Mouse (Mus musculus) MEL (cell line): ENCODE measurements around the gene Rab28.

Experiments used
- CTCF ChIP-seq, 3 experiments: IDR thresholded peaks in 2 of 3; conservative IDR thresholded peaks in 1 of 3; 2 replicates each; pipeline ENCODE4 v1.5.1; 2011 to 2012; ENCODE audit warnings: low read length in 3 of 3, low read depth in 2 of 3, mild to moderate bottlenecking in 2 of 3, improper control_type of control experiment in 1 of 3, inconsistent platforms in 1 of 3, mixed read lengths in 1 of 3, moderate library complexity in 1 of 3; ENCODE audit not compliant: control insufficient read depth in 1 of 3, insufficient read depth in 1 of 3, poor library complexity in 1 of 3, severe bottlenecking in 1 of 3
- ELF1 ChIP-seq: IDR thresholded peaks from 2 replicates; pipeline ENCODE4 v1.6.1; 2014; ENCODE audit warnings: low read depth, mild to moderate bottlenecking, inconsistent platforms, low read length, improper control_type of control experiment, moderate library complexity
- GABPA ChIP-seq: IDR thresholded peaks from 2 replicates; pipeline ENCODE4 v1.6.1; 2012; ENCODE audit warnings: low read depth, mild to moderate bottlenecking, inconsistent platforms, low read length, improper control_type of control experiment, moderate library complexity
- GATA1 ChIP-seq: IDR thresholded peaks from 2 replicates; pipeline ENCODE4 v1.6.1; 2011; ENCODE audit warnings: low read depth, low read length, improper control_type of control experiment
- JUND ChIP-seq: IDR thresholded peaks from 2 replicates; pipeline ENCODE4 v1.6.1; 2011; ENCODE audit warnings: low read depth, mild to moderate bottlenecking, improper control_type of control experiment, low read length
- KAT2A ChIP-seq: conservative IDR thresholded peaks from 2 replicates; pipeline ENCODE4 v1.6.1; 2012; ENCODE audit warnings: low read depth, low read length, improper control_type of control experiment, inconsistent platforms
- MAX ChIP-seq: IDR thresholded peaks from 2 replicates; pipeline ENCODE4 v1.6.1; 2011; ENCODE audit warnings: low read length, improper control_type of control experiment
- MYB ChIP-seq: IDR thresholded peaks from 2 replicates; pipeline ENCODE4 v1.6.1; 2011; ENCODE audit warnings: mild to moderate bottlenecking, low read depth, low read length, improper control_type of control experiment
- NELFE ChIP-seq: IDR thresholded peaks from 2 replicates; pipeline ENCODE4 v1.6.1; 2011; ENCODE audit warnings: low read depth, low read length, improper control_type of control experiment
- NRF1 ChIP-seq: IDR thresholded peaks from 2 replicates; pipeline ENCODE4 v1.6.1; 2014; ENCODE audit warnings: low read depth, mild to moderate bottlenecking, inconsistent platforms, low read length, improper control_type of control experiment, moderate library complexity; ENCODE audit not compliant: poor library complexity, insufficient read depth, severe bottlenecking
- POLR2A ChIP-seq, 2 experiments: IDR thresholded peaks; 2 replicates each; pipeline ENCODE4 v1.6.1; 2011 to 2012; ENCODE audit warnings: low read length in 2 of 2, mild to moderate bottlenecking in 2 of 2, control low read depth in 1 of 2, improper control_type of control experiment in 1 of 2, low read depth in 1 of 2, moderate library complexity in 1 of 2; ENCODE audit not compliant: control insufficient read depth in 1 of 2, insufficient read depth in 1 of 2, poor library complexity in 1 of 2
- ZC3H11A ChIP-seq: IDR thresholded peaks from 2 replicates; pipeline ENCODE4 v1.6.1; 2012; ENCODE audit warnings: low read depth, mild to moderate bottlenecking, inconsistent platforms, low read length, improper control_type of control experiment
- ZKSCAN1 ChIP-seq: IDR thresholded peaks from 2 replicates; pipeline ENCODE4 v1.6.1; 2012; ENCODE audit warnings: low read depth, mild to moderate bottlenecking, inconsistent platforms, low read length, improper control_type of control experiment, moderate library complexity
- ZMIZ1 ChIP-seq: IDR thresholded peaks from 2 replicates; pipeline ENCODE4 v1.6.1; 2012; ENCODE audit warnings: low read depth, mild to moderate bottlenecking, inconsistent platforms, low read length, improper control_type of control experiment, moderate library complexity

- TF ChIP-seq NRF1 (no peak), POLR2A (IDR thresholded peaks at IDR 0.05; ENCODE audit: control insufficient read depth in 1 of 2, insufficient read depth in 1 of 2, low read depth in 1 of 2, low read length in 2 of 2, poor library complexity in 1 of 2) (no peak), ZMIZ1 (no peak), MAX (no peak; the same call in 1 of the 2 replicates), ZKSCAN1 (no peak), CTCF (IDR thresholded peaks at IDR 0.05 in 2 of 3, conservative IDR thresholded peaks at IDR 0.05 in 1 of 3; ENCODE audit: control insufficient read depth in 1 of 3, insufficient read depth in 1 of 3, low read depth in 2 of 3, low read length in 3 of 3, poor library complexity in 1 of 3, severe bottlenecking in 1 of 3) (no peak), JUND (no peak), GATA1 (no peak), KAT2A (no peak), GABPA (no peak), ZC3H11A (no peak), ELF1 (peak; percentile 64), NELFE (peak; percentile 33; the same call in 1 of the 2 replicates), MYB (no peak)
Observed at GRCm38 (mm10) chr5:41738817-41739216, 30.9 kb upstream of the Rab28 start.
